Mouse (Mus musculus) heart, postnatal 0 days (tissue): ENCODE data around the gene Recql5.

Source experiments
- CTCF ChIP-seq: IDR thresholded peaks from 2 replicates; pipeline ENCODE4 v1.5.1; 2016; ENCODE audit warnings: antibody characterized with exemption, control low read depth, low read depth
- EP300 ChIP-seq: IDR thresholded peaks from 2 replicates; pipeline ENCODE4 v1.6.1; 2016; ENCODE audit warnings: antibody characterized with exemption, low read depth

DNA sequence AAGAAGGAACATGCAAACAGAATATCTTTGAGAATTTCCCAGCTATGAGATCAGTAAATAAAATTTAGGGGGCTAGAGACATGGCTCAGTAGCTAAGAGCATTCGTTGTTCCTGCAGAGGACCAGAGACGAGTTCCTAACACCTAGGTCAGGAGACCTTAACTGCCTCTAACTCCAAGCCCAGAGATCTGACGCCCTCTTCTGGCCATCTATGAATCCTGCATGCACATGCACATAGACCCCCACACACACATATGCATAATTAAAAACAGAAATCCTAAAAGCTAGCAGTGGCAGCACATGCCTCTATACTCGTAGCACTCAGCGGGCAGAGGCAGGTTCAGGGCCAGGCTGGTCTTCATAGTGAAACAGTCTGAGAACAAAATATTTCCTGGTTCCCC lies 56.8 kb downstream of the Recql5 start:
- no peak for TF ChIP-seq CTCF
- no peak for TF ChIP-seq EP300
